Mouse (Mus musculus): ENCODE measurements around the gene Chst5.

DNA sequence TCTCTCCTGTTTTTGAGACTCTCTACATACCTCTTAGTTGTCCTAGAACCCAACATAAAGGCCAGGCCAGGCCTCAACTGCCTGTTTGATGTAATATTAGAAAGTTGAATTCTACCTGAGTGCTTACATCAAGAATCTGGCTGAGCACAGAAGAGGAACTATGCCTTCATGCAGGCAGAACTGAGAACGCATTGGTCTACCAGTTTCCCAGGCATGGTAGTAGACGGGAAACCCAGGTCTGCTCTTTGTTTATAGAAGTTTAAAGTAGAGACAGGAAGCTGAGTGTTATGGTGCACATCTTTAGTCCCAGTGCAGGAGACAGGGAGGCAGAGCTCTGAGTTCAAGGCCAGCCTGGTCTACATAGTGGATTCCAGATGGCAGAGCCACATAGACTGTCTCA lies 36.9 kb upstream of the Chst5 start:
- TF ChIP-seq CTCF (IDR thresholded peaks at IDR 0.05; ENCODE audit: extremely low read depth, insufficient read depth, low read length) (no peak), POLR2A (IDR thresholded peaks at IDR 0.05; ENCODE audit: extremely low read depth, insufficient read depth, low read length) (no peak)
